Mouse (Mus musculus) embryonic facial prominence, embryonic 10.5 days (tissue): ENCODE data around the gene Ivns1abp. TPM values are rescaled to one million over a fixed set of nuclear protein-coding genes. Genes with fewer than 3 reads are reported as not detected.

Source experiments
- DNase-seq: peaks from one replicate; pipeline ENCODE4 v3.0.0-alpha.2; 2017; ENCODE audit warnings: low spot score
- H3K27ac ChIP-seq: fragments of 300-500 bp; sonication (generic); replicated peaks from 2 replicates; pipeline ENCODE4 v1.5.1; 2016; ENCODE audit warnings: mild to moderate bottlenecking
- H3K27me3 ChIP-seq: fragments of 300-500 bp; sonication (generic); replicated peaks from 2 replicates; pipeline ENCODE4 v1.6.1; 2016; ENCODE audit warnings: low read depth, mild to moderate bottlenecking; ENCODE audit not compliant: poor library complexity, severe bottlenecking
- H3K36me3 ChIP-seq: fragments of 300-500 bp; sonication (generic); replicated peaks from 2 replicates; pipeline ENCODE4 v1.6.1; 2016; ENCODE audit warnings: mild to moderate bottlenecking, moderate library complexity
- H3K4me1 ChIP-seq: fragments of 300-500 bp; sonication (generic); 2 replicates; pipeline ENCODE4 v1.6.1; 2016
- H3K4me3 ChIP-seq: fragments of 300-500 bp; sonication (generic); 2 replicates; pipeline ENCODE4 v1.5.1; 2016; ENCODE audit warnings: mild to moderate bottlenecking, moderate library complexity
- H3K9me3 ChIP-seq: fragments of 300-500 bp; sonication (generic); 2 replicates; pipeline ENCODE4 v1.6.1; 2016; ENCODE audit warnings: mild to moderate bottlenecking
- WGBS: fragments of 180-500 bp; shearing (Covaris S2); methylation state at CpG from one replicate; pipeline ENCODE4 v1.1.7; 2016; 5-methylcytosine and 5-hydroxymethylcytosine counted together
- polyA plus RNA-seq: library from polyadenylated mRNA; unstranded; fragments of >200 nt; fragmentation: Nextera tagmentation; extraction: Ambion mirVana; gene quantifications from 2 replicates; pipeline ENCODE4 v1.2.1, GENCODE M21; 2016

Ivns1abp gene
- polyA plus RNA-seq, 1 experiment from 2014 or later, result 402 TPM

GRCm38 (mm10) chr1:151311379-151311778 lies 32.9 kb upstream of the Ivns1abp start:
- H3K9me3 ChIP-seq, result no peaks in the 10 kb centered on the region
- no peak overlapping the region for H3K4me3 ChIP-seq
- DNase-seq, result no peak
- 0 out of 2 replicates have a peak, but pooled peaks cover under 1% of the 10 kb centered on the region for H3K4me1 ChIP-seq
- H3K27me3 ChIP-seq, result no peaks in the 10 kb centered on the region
- WGBS, result 89% methylated on average over 11 of the region's 11 CpGs
- H3K27ac ChIP-seq, result no peak overlapping the region
- H3K36me3 ChIP-seq, result no peaks in the 10 kb centered on the region

GRCm38 (mm10) chr1:151319267-151319666 lies 25.0 kb upstream of the Ivns1abp start:
- H3K4me1 ChIP-seq, result 0 out of 2 replicates have a peak, but pooled peaks cover 6% of the 10 kb centered on the region
- no peaks in the 10 kb centered on the region for H3K9me3 ChIP-seq
- no peaks in the 10 kb centered on the region for H3K36me3 ChIP-seq
- no peak for DNase-seq
- no peak overlapping the region for H3K27ac ChIP-seq
- no peaks in the 10 kb centered on the region for H3K27me3 ChIP-seq
- H3K4me3 ChIP-seq, result no peak overlapping the region
- WGBS, result 86% methylated on average over 7 of the region's 7 CpGs

- Histone ChIP-seq H3K4me3 (no peak overlapping the region), H3K9me3 (no peaks in the 10 kb centered on the region), H3K36me3 (no peaks in the 10 kb centered on the region), H3K27ac (no peak overlapping the region), H3K4me1 (0 out of 2 replicates have a peak, but pooled peaks cover 6% of the 10 kb centered on the region), H3K27me3 (no peaks in the 10 kb centered on the region)
- DNase-seq, result no peak
- 70% methylated on average over 4 of the region's 4 CpGs for WGBS
Measured at GRCm38 (mm10) chr1:151320408-151320807, 23.9 kb upstream of the Ivns1abp start.

GRCm38 (mm10) chr1:151325328-151325727 lies 18.9 kb upstream of the Ivns1abp start:
- H3K27me3 ChIP-seq, result no peaks in the 10 kb centered on the region
- no peak for DNase-seq
- no peaks in the 10 kb centered on the region; the same call in 1 of the 2 replicates for H3K4me1 ChIP-seq
- no peaks in the 10 kb centered on the region for H3K9me3 ChIP-seq
- H3K36me3 ChIP-seq, result no peaks in the 10 kb centered on the region
- no peak overlapping the region for H3K27ac ChIP-seq
- no peak overlapping the region for H3K4me3 ChIP-seq
- 83% methylated on average over 1 of the region's 1 CpGs for WGBS

DNA sequence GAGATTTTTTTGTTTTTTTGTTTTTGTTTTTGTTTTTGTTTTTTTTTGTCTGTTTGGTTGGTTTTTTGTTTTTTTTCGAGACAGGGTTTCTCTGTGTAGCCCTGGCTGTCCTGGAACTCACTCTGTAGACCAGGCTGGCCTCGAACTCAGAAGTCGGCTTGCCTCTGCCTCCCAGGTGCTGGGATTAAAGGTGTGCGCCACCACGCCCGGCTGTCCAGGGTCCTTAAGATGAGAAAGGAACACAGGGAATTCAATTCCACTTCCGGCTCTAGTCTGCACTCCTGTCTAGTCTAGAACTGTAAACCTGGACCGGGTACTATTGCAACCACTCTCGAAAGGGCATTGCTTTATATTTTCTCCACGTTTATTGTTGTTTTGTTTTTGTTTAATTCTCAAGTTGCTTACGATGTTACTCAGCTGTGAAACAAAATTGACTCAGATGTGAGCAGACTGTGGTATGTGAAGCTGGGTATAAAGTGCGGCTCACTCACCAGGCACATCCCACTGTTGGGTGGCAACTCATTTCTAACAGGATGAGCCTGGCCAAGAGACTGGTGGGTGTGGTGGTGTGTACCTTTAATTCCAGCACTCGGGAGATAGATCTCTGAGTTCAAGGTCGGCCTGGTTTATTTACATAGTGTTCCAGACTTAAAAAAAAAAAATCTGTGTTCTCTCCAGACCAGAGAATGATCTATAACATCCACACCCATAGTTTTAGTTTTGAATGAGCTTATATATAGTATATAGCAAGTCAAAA lies 15.8 kb upstream of the Ivns1abp start:
- DNase-seq, result no peak
- WGBS, result 88% methylated on average over 14 of the region's 14 CpGs
- Histone ChIP-seq H3K4me1 (no peaks in the 10 kb centered on the region; the same call in 1 of the 2 replicates), H3K27me3 (no peaks in the 10 kb centered on the region), H3K9me3 (no peaks in the 10 kb centered on the region), H3K36me3 (no peaks in the 10 kb centered on the region), H3K4me3 (no peak overlapping the region), H3K27ac (no peak overlapping the region)

DNA sequence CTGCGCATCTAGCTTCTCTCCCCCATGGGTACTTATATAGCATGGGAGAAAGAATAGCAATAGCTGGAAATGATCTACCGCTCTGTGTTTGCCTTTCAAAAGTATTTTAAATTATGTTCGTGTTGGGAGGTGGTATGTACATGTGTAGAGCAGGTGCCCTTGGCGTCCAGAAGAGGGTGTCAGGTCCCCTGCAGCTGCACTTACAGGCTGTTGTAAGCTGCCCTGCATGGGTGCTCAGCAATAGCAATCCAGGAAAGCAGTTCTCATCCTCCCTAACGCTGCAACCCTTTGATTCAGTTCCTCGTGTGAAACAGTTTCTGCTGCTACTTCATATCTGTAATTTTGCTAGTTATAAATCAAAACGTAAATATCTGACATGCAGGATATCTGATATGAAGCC lies 14.7 kb upstream of the Ivns1abp start:
- H3K36me3 ChIP-seq, result no peaks in the 10 kb centered on the region
- H3K27me3 ChIP-seq, result no peaks in the 10 kb centered on the region
- H3K9me3 ChIP-seq, result no peaks in the 10 kb centered on the region
- DNase-seq, result no peak
- WGBS, result 85% methylated on average over 7 of the region's 7 CpGs
- no peaks in the 10 kb centered on the region; the same call in 1 of the 2 replicates for H3K4me1 ChIP-seq
- no peak overlapping the region for H3K27ac ChIP-seq
- no peak overlapping the region for H3K4me3 ChIP-seq

GRCm38 (mm10) chr1:151332819-151333218 lies 11.5 kb upstream of the Ivns1abp start:
- no peak overlapping the region for H3K27ac ChIP-seq
- no peaks in the 10 kb centered on the region for H3K27me3 ChIP-seq
- DNase-seq, result no peak
- WGBS, result 92% methylated on average over 3 of the region's 3 CpGs
- no peak overlapping the region for H3K4me3 ChIP-seq
- H3K4me1 ChIP-seq, result no peaks in the 10 kb centered on the region
- no peaks in the 10 kb centered on the region for H3K9me3 ChIP-seq
- H3K36me3 ChIP-seq, result no peaks in the 10 kb centered on the region

DNA sequence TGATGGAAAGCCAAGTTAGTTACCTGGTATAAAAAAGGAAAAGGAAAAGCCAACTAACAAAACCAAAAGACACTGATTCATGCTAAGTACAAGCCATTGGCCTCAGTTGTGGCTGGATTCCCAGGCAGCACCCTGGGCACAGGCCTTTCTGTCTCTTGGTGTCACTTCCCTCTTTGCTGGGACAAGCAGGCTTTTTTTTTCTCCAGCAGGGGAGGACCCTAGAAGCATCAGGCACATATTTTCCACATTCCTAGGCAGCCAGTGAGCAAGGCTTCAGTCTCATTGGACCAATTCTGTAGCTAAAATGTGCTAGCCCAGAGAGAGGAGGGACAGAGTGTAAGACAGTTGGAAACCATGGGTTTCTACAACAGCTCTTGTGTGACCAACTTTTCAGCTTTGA lies 6.0 kb upstream of the Ivns1abp start:
- Histone ChIP-seq H3K27ac (no peak overlapping the region), H3K36me3 (no peaks in the 10 kb centered on the region), H3K9me3 (no peaks in the 10 kb centered on the region), H3K27me3 (no peaks in the 10 kb centered on the region), H3K4me1 (peaks cover 30% of the 10 kb centered on the region), H3K4me3 (no peak overlapping the region)
- DNase-seq, result no peak

- Histone ChIP-seq H3K9me3 (no peaks in the 10 kb centered on the region), H3K4me3 (no peak overlapping the region), H3K36me3 (no peaks in the 10 kb centered on the region), H3K27ac (no peak overlapping the region), H3K4me1 (peaks cover 37% of the 10 kb centered on the region), H3K27me3 (no peaks in the 10 kb centered on the region)
- DNase-seq, result no peak
- WGBS, result 43% methylated on average over 2 of the region's 2 CpGs
Measured at GRCm38 (mm10) chr1:151338941-151339340, 5.3 kb upstream of the Ivns1abp start.

DNA sequence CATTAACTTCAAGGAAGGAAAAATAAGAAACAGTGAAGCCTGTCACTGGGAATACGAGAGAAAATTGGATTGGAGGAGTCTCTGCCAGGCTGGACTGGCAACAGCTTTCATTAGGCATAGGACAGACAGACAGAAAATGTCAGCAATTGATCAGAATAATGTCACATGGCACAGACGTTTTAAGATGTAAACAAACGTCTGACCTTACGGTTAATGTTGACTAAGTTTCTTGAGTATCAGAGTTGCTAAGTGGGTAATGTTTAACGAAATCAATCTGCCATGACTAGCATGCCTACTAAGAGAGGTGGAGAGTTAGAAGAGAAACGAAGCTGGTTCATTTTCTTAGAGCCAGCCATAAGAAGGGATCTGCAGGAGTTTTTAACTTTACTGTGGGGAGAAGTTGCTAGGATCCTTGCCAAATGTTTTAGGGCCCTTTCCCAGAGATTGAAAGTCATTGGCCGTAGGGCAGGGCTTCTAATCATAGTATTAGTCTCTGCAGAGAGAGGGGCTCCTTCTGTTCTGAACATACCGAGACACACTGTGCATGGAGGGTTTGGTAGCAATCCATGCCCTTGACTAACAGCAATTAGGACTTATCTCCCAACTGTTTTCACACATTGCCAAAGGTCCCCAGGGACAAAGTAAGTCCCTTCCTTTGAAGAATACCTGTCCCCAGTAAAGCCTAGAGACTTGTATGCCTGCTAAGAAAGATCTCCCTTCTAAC lies 2.8 kb upstream of the Ivns1abp start:
- Histone ChIP-seq H3K27me3 (no peaks in the 10 kb centered on the region), H3K4me1 (peaks cover 45% of the 10 kb centered on the region), H3K36me3 (no peaks in the 10 kb centered on the region), H3K4me3 (no peak overlapping the region), H3K9me3 (no peaks in the 10 kb centered on the region), H3K27ac (no peak overlapping the region)
- no peak for DNase-seq
- 64% methylated on average over 8 of the region's 8 CpGs for WGBS

DNA sequence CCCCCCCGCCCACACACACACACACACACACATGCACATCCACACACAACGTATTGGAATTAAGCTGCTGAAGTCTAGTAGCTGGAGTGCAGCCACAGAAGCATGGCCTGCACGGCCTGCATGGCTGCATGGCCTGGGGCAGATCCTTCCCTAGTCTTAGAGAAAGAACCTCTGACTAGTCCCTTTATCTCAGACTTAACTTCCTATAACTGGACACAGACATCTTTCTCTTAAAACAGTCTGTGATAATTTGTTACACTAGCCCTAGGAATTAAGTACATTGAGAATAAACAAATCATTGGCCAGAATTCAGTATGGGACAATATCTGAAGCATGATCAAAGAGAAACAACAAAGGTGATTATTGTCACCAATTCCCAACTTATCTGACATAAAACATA lies 2.0 kb upstream of the Ivns1abp start:
- no peak overlapping the region for H3K27ac ChIP-seq
- no peak overlapping the region for H3K4me3 ChIP-seq
- H3K9me3 ChIP-seq, result no peaks in the 10 kb centered on the region
- no peak for DNase-seq
- H3K36me3 ChIP-seq, result no peaks in the 10 kb centered on the region
- H3K27me3 ChIP-seq, result no peaks in the 10 kb centered on the region
- peaks cover 53% of the 10 kb centered on the region for H3K4me1 ChIP-seq
- 51% methylated on average over 3 of the region's 3 CpGs for WGBS

GRCm38 (mm10) chr1:151342968-151343367 lies 1.3 kb upstream of the Ivns1abp start:
- Histone ChIP-seq H3K4me3 (peak overlapping the region; percentile 93; the same call in 1 of the 2 replicates), H3K4me1 (peaks cover 54% of the 10 kb centered on the region), H3K9me3 (no peaks in the 10 kb centered on the region), H3K27ac (no peak overlapping the region; the same call in 1 of the 2 replicates), H3K36me3 (no peaks in the 10 kb centered on the region), H3K27me3 (no peaks in the 10 kb centered on the region)
- DNase-seq, result no peak
- WGBS, result 28% methylated on average over 6 of the region's 6 CpGs
